In the genomic region with DNA sequence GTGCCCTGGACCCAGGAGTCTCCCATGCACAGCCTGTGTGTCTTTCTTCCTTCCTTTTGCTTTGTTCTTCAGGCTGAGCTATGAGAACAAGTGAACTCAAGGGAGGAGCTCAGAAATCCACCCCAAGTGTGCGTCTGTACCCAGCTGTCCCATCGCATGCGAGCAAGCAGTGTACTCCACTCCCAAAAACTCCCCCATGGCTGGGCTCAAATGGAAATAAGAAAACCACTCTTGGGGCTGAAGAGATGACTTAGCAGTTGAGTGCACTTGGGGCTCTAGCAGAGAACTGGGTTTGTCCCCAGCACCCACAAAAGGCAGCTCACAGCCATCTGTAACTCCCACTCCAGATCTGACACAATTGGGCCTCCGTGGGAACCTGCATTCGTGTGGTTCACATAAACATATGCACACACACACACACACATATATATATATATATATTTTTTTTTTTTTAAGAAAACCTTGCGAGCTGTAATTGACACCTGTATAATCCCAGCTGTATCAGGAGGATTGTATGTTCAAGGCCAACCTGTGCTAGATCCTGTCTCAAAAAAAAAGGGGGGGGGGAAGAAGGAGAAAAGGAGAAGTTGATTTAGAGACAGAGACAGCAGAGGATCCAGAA, we compare ENCODE assay signal across 12 mouse cellular contexts. TPM values are rescaled to one million over a fixed set of nuclear protein-coding genes. Genes with fewer than 3 reads are reported as not detected.
DNase-seq lines count a peak whose midpoint lies in the region; ATAC-seq and TF ChIP-seq lines count a peak whose summit lies in the region.
"Had no signal": no experiment of that assay in that cellular context is flagged by ENCODE, and none has a peak within 500 bp of the region (broad histone marks: within the 10 kb centered on the region; RNA-seq: fewer than 3 reads in every experiment).

No protein-coding gene starts in this region.

- H3K4me3 ChIP-seq in hindbrain, embryonic 12.5 days, result no peak overlapping the region
- no peak overlapping the region for H3K4me3 ChIP-seq in hindbrain, postnatal 0 days (ENCODE audit: low read length)
- no peak overlapping the region for H3K4me3 ChIP-seq in spleen, adult 2 months (ENCODE audit: extremely low read depth, insufficient read depth, insufficient read length)
- H3K4me3 ChIP-seq in embryonic facial prominence, embryonic 12.5 days, result no peak overlapping the region

- DNase-seq in hindbrain, postnatal 0 days (ENCODE audit: low spot score), result no peak
- no peak for DNase-seq in spleen, adult 2 months (ENCODE audit: low read depth in 1 of 2, low spot score in 2 of 2)
- no peak for DNase-seq in spleen, adult 18-20 months
- peak; percentile 67 for DNase-seq in naive thymus-derived CD4-positive, alpha-beta T cell, adult 2 months (ENCODE audit: low read depth)
- DNase-seq in frontal cortex, postnatal 10 days (ENCODE audit: low spot score in 2 of 2), result no peak
- no peak for DNase-seq in frontal cortex, postnatal 36 days (ENCODE audit: low spot score in 2 of 2)
- DNase-seq: kidney, postnatal 25 days had no signal

- H3K9ac ChIP-seq in hindbrain, embryonic 12.5 days, result no peak overlapping the region
- no peak overlapping the region for H3K9ac ChIP-seq in hindbrain, postnatal 0 days (replicated peaks; ENCODE audit: low read length)
- no peak overlapping the region for H3K9ac ChIP-seq in embryonic facial prominence, embryonic 12.5 days
- H3K9ac ChIP-seq: liver, embryonic 14.5 days had no signal

- no peak overlapping the region for H3K4me2 ChIP-seq in hindbrain, embryonic 12.5 days (replicated peaks)
- no peak overlapping the region for H3K4me2 ChIP-seq in hindbrain, postnatal 0 days (ENCODE audit: low read depth, low read length)
- no peak overlapping the region for H3K4me2 ChIP-seq in embryonic facial prominence, embryonic 12.5 days (replicated peaks)

- TF ChIP-seq POLR2A in spleen, adult 2 months (IDR thresholded peaks at IDR 0.05; ENCODE audit: low read depth, low read length), result no peak

- H3K4me1 ChIP-seq in hindbrain, embryonic 12.5 days, result peaks cover 5% of the 10 kb centered on the region; the same call in 1 of the 2 replicates
- no peaks in the 10 kb centered on the region for H3K4me1 ChIP-seq in hindbrain, postnatal 0 days (ENCODE audit: insufficient read depth, low read length)
- H3K4me1 ChIP-seq in spleen, adult 2 months (ENCODE audit: control insufficient read depth, insufficient read depth, insufficient read length), result peaks cover 34% of the 10 kb centered on the region; the same call in 1 of the 2 replicates
- H3K4me1 ChIP-seq in embryonic facial prominence, embryonic 12.5 days, result peaks cover 29% of the 10 kb centered on the region

- H3K9me3 ChIP-seq in hindbrain, embryonic 12.5 days (replicated peaks), result no peaks in the 10 kb centered on the region
- H3K9me3 ChIP-seq in hindbrain, postnatal 0 days (ENCODE audit: low read length), result no peaks in the 10 kb centered on the region
- H3K9me3 ChIP-seq in embryonic facial prominence, embryonic 12.5 days, result no peaks in the 10 kb centered on the region
- H3K9me3 ChIP-seq: G1E had no signal

- no peak for TF ChIP-seq CTCF in hindbrain, postnatal 0 days (IDR thresholded peaks at IDR 0.05; ENCODE audit: low read depth)
- TF ChIP-seq CTCF in spleen, adult 2 months (IDR thresholded peaks at IDR 0.05; ENCODE audit: extremely low read depth, insufficient read depth, insufficient read length, insufficient replicate concordance), result no peak

- WGBS in hindbrain, embryonic 12.5 days, result 72% methylated on average over 6 of the region's 6 CpGs
- WGBS in hindbrain, postnatal 0 days, result 85% methylated on average over 6 of the region's 6 CpGs
- WGBS in spleen, adult 2 months, result 14% methylated on average over 6 of the region's 6 CpGs
- 51% methylated on average over 6 of the region's 6 CpGs for WGBS in embryonic facial prominence, embryonic 12.5 days

- H3K27me3 ChIP-seq in hindbrain, embryonic 12.5 days, result no peaks in the 10 kb centered on the region
- H3K27me3 ChIP-seq in hindbrain, postnatal 0 days (ENCODE audit: insufficient read depth, low read length), result no peaks in the 10 kb centered on the region
- H3K27me3 ChIP-seq in spleen, adult 2 months (ENCODE audit: control insufficient read depth, insufficient read depth, low read length), result no peaks in the 10 kb centered on the region
- no peaks in the 10 kb centered on the region for H3K27me3 ChIP-seq in embryonic facial prominence, embryonic 12.5 days

- ATAC-seq in hindbrain, embryonic 12.5 days (ENCODE audit: low FRiP score), result no peak
- no peak for ATAC-seq in hindbrain, postnatal 0 days
- ATAC-seq in embryonic facial prominence, embryonic 12.5 days (ENCODE audit: insufficient number of reproducible peaks, insufficient read depth, low FRiP score, low TSS enrichment), result peak; percentile 31; the same call in 1 of the 2 replicates

- H3K36me3 ChIP-seq in hindbrain, embryonic 12.5 days, result no peaks in the 10 kb centered on the region
- no peaks in the 10 kb centered on the region for H3K36me3 ChIP-seq in hindbrain, postnatal 0 days (ENCODE audit: insufficient read depth, low read length)
- no peaks in the 10 kb centered on the region for H3K36me3 ChIP-seq in spleen, adult 2 months (ENCODE audit: control insufficient read depth, insufficient read depth, low read length)
- no peaks in the 10 kb centered on the region for H3K36me3 ChIP-seq in embryonic facial prominence, embryonic 12.5 days
- H3K36me3 ChIP-seq: G1E had no signal

- H3K27ac ChIP-seq in hindbrain, embryonic 12.5 days, result 0 out of 2 replicates have a peak overlapping the region, but pooled peaks have one; percentile 49
- H3K27ac ChIP-seq in hindbrain, postnatal 0 days, result no peak overlapping the region
- peak overlapping the region; percentile 62 for H3K27ac ChIP-seq in spleen, adult 2 months (ENCODE audit: insufficient read depth, low read length)
- H3K27ac ChIP-seq in embryonic facial prominence, embryonic 12.5 days, result peak overlapping the region; percentile 93
- H3K27ac ChIP-seq: liver, embryonic 14.5 days had no signal

RNA-seq across cellular contexts. Expression of a gene that starts 6.1 kb away (rescaled TPM):
- 44.8 and 47.2 TPM in 2 replicates for polyA plus RNA-seq in hindbrain, embryonic 12.5 days (2016; fragmentation: Nextera tagmentation; extraction: Ambion mirVana)
- 108 and 117 TPM in 2 replicates for total RNA-seq in hindbrain, postnatal 0 days (2014; rRNA removed)
- polyA plus RNA-seq in hindbrain, postnatal 0 days (2015; fragmentation: Nextera tagmentation; extraction: Ambion mirVana), result 53.0 and 60.5 TPM in 2 replicates
- polyA plus RNA-seq in spleen, adult 2 months (2012; rRNA removed), result 10.7 and 16.2 TPM in 2 replicates
- 27.4 and 33.3 TPM in 2 replicates for polyA plus RNA-seq in embryonic facial prominence, embryonic 12.5 days (2016; fragmentation: Nextera tagmentation; extraction: Ambion mirVana)

RNA-seq across cellular contexts. Expression of a gene that starts 14.9 kb away (rescaled TPM):
- 46.6 and 50.6 TPM in 2 replicates for polyA plus RNA-seq in hindbrain, embryonic 12.5 days (2016; fragmentation: Nextera tagmentation; extraction: Ambion mirVana)
- 67.9 and 102 TPM in 2 replicates for total RNA-seq in hindbrain, postnatal 0 days (2014; rRNA removed)
- polyA plus RNA-seq in hindbrain, postnatal 0 days (2015; fragmentation: Nextera tagmentation; extraction: Ambion mirVana), result 39.3 and 41.7 TPM in 2 replicates
- polyA plus RNA-seq in spleen, adult 2 months (2012; rRNA removed), result 152 and 245 TPM in 2 replicates
- 32.3 and 44.1 TPM in 2 replicates for polyA plus RNA-seq in embryonic facial prominence, embryonic 12.5 days (2016; fragmentation: Nextera tagmentation; extraction: Ambion mirVana)

RNA-seq across cellular contexts. Expression of a gene that starts 47.1 kb away (rescaled TPM):
- polyA plus RNA-seq in hindbrain, embryonic 12.5 days (2016; fragmentation: Nextera tagmentation; extraction: Ambion mirVana), result 0.18 and 0.39 TPM in 2 replicates
- not detected in 2 replicates for total RNA-seq in hindbrain, postnatal 0 days (2014; rRNA removed)
- polyA plus RNA-seq in hindbrain, postnatal 0 days (2015; fragmentation: Nextera tagmentation; extraction: Ambion mirVana), result 0.30 and 0.31 TPM in 2 replicates
- polyA plus RNA-seq in spleen, adult 2 months (2012; rRNA removed), result 0.07 and 0.14 TPM in 2 replicates
- polyA plus RNA-seq in embryonic facial prominence, embryonic 12.5 days (2016; fragmentation: Nextera tagmentation; extraction: Ambion mirVana), result 0.14 and 0.39 TPM in 2 replicates
- total RNA-seq: gastrocnemius, postnatal 14 days had no signal
